Mouse (Mus musculus): ENCODE results near the gene Qrich1. TPM values are rescaled to one million over a fixed set of nuclear protein-coding genes. Genes with fewer than 3 reads are reported as not detected.
"Not testable (repeated sequence)": the region's sequence is repeated elsewhere in the genome, so short reads cannot be mapped to it uniquely, and the experiment has no call there.

The Qrich1 gene
- polyA plus RNA-seq, 1 experiment from 2014 or later: 129 TPM

DNA sequence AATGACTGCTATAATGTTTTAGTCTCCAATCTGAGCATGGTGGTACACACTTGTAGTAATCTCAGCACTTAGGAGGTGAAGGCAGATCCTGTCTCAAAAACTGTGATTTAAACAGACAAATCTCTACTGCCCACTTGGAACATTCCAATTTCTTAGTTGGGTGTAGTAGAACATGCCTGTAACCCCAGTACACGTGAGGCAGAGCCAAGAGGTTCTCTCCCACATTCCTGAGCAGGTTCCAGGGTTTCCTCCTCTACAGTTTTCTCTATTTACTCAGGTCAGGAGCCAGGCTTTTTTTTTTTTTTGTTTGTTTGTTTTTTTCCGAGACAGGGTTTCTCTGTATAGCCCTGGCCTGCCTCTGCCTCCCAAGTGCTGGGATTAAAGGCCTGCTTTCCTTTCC, 83.4 kb downstream of the Qrich1 start:
- H3K9ac ChIP-seq (replicated peaks; ENCODE audit: low read length): no peak overlapping the region
- no peaks in the 10 kb centered on the region for H3K27me3 ChIP-seq (ENCODE audit: insufficient read depth, low read length)
- H3K9me3 ChIP-seq (ENCODE audit: low read length): no peaks in the 10 kb centered on the region
- WGBS: 25% methylated on average over 2 of the region's 2 CpGs
- H3K27ac ChIP-seq (ENCODE audit: low read length): no peak overlapping the region
- H3K4me1 ChIP-seq (ENCODE audit: insufficient read depth, low read length): peaks cover 12% of the 10 kb centered on the region
- H3K4me2 ChIP-seq (replicated peaks; ENCODE audit: low read depth, low read length): no peak overlapping the region
- no peak for ATAC-seq (ENCODE audit: low FRiP score, low TSS enrichment)
- H3K36me3 ChIP-seq (ENCODE audit: insufficient read depth, low read length): peaks cover 23% of the 10 kb centered on the region
- no peak overlapping the region for H3K4me3 ChIP-seq (ENCODE audit: low read length)

DNA sequence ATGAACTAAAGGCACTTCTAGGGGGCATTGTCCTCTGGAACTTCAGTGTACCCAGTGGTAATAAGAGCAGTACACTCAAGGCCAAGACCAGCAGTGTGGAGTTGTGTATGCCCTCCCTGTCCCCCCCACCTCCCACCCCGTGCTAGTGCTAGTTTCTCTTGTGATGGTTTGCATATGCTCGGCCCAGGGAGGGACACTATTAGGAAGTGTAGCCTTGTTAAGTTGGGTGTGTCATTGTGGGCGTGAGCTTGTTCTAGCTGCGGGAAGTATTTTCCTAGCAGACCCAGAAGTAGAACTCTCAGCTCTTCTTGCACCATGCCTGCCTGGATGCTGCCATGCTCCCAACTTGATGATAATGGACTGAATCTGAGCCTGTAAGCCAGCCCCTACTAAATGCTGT, 85.4 kb downstream of the Qrich1 start:
- peaks cover 5% of the 10 kb centered on the region for H3K4me1 ChIP-seq (ENCODE audit: insufficient read depth, low read length)
- H3K9me3 ChIP-seq (ENCODE audit: low read length): no peaks in the 10 kb centered on the region
- H3K4me3 ChIP-seq (ENCODE audit: low read length): no peak overlapping the region
- no peaks in the 10 kb centered on the region for H3K27me3 ChIP-seq (ENCODE audit: insufficient read depth, low read length)
- no peak overlapping the region for H3K4me2 ChIP-seq (replicated peaks; ENCODE audit: low read depth, low read length)
- 80% methylated on average over 4 of the region's 4 CpGs for WGBS
- H3K36me3 ChIP-seq (ENCODE audit: insufficient read depth, low read length): peaks cover 36% of the 10 kb centered on the region
- H3K27ac ChIP-seq (ENCODE audit: low read length): no peak overlapping the region
- no peak for ATAC-seq (ENCODE audit: low FRiP score, low TSS enrichment)
- H3K9ac ChIP-seq (replicated peaks; ENCODE audit: low read length): no peak overlapping the region

- H3K9me3 ChIP-seq (ENCODE audit: low read length); H3K4me1 ChIP-seq (ENCODE audit: insufficient read depth, low read length); ATAC-seq (ENCODE audit: low FRiP score, low TSS enrichment); H3K27ac ChIP-seq (ENCODE audit: low read length); H3K4me3 ChIP-seq (ENCODE audit: low read length); H3K4me2 ChIP-seq (replicated peaks; ENCODE audit: low read depth, low read length); H3K27me3 ChIP-seq (ENCODE audit: insufficient read depth, low read length); H3K9ac ChIP-seq (replicated peaks; ENCODE audit: low read length): not testable (repeated sequence)
- H3K36me3 ChIP-seq (ENCODE audit: insufficient read depth, low read length): peaks cover 85% of the 10 kb centered on the region
- WGBS: 87% methylated on average over 5 of the region's 5 CpGs
Observed at GRCm38 (mm10) chr9:108607929-108608328, 91.3 kb downstream of the Qrich1 start.

DNA sequence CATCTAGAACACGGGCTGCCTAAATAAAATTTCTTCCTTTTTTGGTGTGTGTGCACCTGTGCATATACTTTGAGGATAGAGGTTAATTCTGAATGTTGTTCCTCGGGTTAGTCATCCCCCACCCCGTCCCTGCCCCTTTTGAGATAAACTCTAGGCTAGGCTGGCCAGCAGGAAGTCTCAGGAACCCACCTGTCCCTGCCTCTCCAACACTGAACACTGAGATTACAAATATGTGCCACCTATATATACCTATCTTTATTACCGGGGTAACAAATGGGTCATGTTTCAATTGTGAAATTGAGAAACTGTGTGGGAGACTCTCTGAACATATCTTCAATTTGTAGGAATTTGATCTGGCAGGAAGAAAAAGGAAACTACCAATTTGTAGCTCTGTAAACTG, 92.3 kb downstream of the Qrich1 start:
- WGBS: 84% methylated on average over 4 of the region's 4 CpGs

More for the DNA sequence above, 92.3 kb downstream of the Qrich1 start:
- Histone ChIP-seq H3K27me3 (ENCODE audit: insufficient read depth, low read length) (no peaks in the 10 kb centered on the region), H3K36me3 (ENCODE audit: insufficient read depth, low read length) (peaks cover 83% of the 10 kb centered on the region), H3K9me3 (ENCODE audit: low read length) (no peaks in the 10 kb centered on the region), H3K4me1 (ENCODE audit: insufficient read depth, low read length) (no peaks in the 10 kb centered on the region), H3K27ac (ENCODE audit: low read length) (no peak overlapping the region), H3K4me3 (ENCODE audit: low read length) (no peak overlapping the region), H3K9ac (replicated peaks; ENCODE audit: low read length) (no peak overlapping the region), H3K4me2 (replicated peaks; ENCODE audit: low read depth, low read length) (no peak overlapping the region)
- ATAC-seq (ENCODE audit: low FRiP score, low TSS enrichment): no peak

MicroRNA genes within 50 kb of the gene (microRNA counts, 519-probe panel; counts per million panel counts)
- microRNA mmu-miR-191: 3,381 counts per million, percentile 78 among the panel's probes with 10 or more counts
- microRNA mmu-miR-425: 3,129 counts per million, percentile 73 among the panel's probes with 10 or more counts

Small RNA genes within 50 kb of the gene (microRNA-seq; reads per million reads assigned to microRNA genes)
- gene Gm24083 (not detected), gene Mir191 (not detected), gene Mir425 (1,812 reads per million, percentile 84 among the genes with 10 or more reads in this experiment)

Other genes starting within 250 kb of the Qrich1 start
- gene Nicn1, start 226.4 kb upstream of the Qrich1 start, polyA plus RNA-seq (2015; fragmentation: Nextera tagmentation; extraction: Ambion mirVana): 37.2 and 45.5 TPM in 2 replicates
- gene Amt, start 220.0 kb upstream of the Qrich1 start, polyA plus RNA-seq (2015; fragmentation: Nextera tagmentation; extraction: Ambion mirVana): 40.8 and 43.7 TPM in 2 replicates
- 495 and 508 TPM in 2 replicates for gene Rhoa, start 210.7 kb upstream of the Qrich1 start, polyA plus RNA-seq (2015; fragmentation: Nextera tagmentation; extraction: Ambion mirVana)
- 34.9 and 38.9 TPM in 2 replicates for gene Tcta, start 210.6 kb upstream of the Qrich1 start, polyA plus RNA-seq (2015; fragmentation: Nextera tagmentation; extraction: Ambion mirVana)
- gene Gpx1, start 177.9 kb upstream of the Qrich1 start, polyA plus RNA-seq (2015; fragmentation: Nextera tagmentation; extraction: Ambion mirVana): 686 and 695 TPM in 2 replicates
- 113 and 119 TPM in 2 replicates for gene Usp4, start 169.0 kb upstream of the Qrich1 start, polyA plus RNA-seq (2015; fragmentation: Nextera tagmentation; extraction: Ambion mirVana)
- 0.62 and 1.2 TPM in 2 replicates for gene 1700102P08Rik, start 124.0 kb upstream of the Qrich1 start, polyA plus RNA-seq (2015; fragmentation: Nextera tagmentation; extraction: Ambion mirVana)
- gene Ccdc36, start 88.3 kb upstream of the Qrich1 start, polyA plus RNA-seq (2015; fragmentation: Nextera tagmentation; extraction: Ambion mirVana): 1.5 and 1.7 TPM in 2 replicates
- not detected in 2 replicates for gene BC048562, start 80.3 kb upstream of the Qrich1 start, polyA plus RNA-seq (2015; fragmentation: Nextera tagmentation; extraction: Ambion mirVana)
- gene Ccdc71, start 56.3 kb upstream of the Qrich1 start, polyA plus RNA-seq (2015; fragmentation: Nextera tagmentation; extraction: Ambion mirVana): 77.0 and 82.4 TPM in 2 replicates
- gene Klhdc8b, start 55.2 kb upstream of the Qrich1 start, polyA plus RNA-seq (2015; fragmentation: Nextera tagmentation; extraction: Ambion mirVana): 38.8 and 41.6 TPM in 2 replicates
- gene Lamb2, start 37.1 kb upstream of the Qrich1 start, polyA plus RNA-seq (2015; fragmentation: Nextera tagmentation; extraction: Ambion mirVana): 68.5 and 73.6 TPM in 2 replicates
- gene Usp19, start 26.2 kb upstream of the Qrich1 start, polyA plus RNA-seq (2015; fragmentation: Nextera tagmentation; extraction: Ambion mirVana): 79.1 and 82.0 TPM in 2 replicates
- 127 and 140 TPM in 2 replicates for gene Qars, start 9.1 kb upstream of the Qrich1 start, polyA plus RNA-seq (2015; fragmentation: Nextera tagmentation; extraction: Ambion mirVana)
- 188 and 198 TPM in 2 replicates for gene Impdh2, start 43.5 kb downstream of the Qrich1 start, polyA plus RNA-seq (2015; fragmentation: Nextera tagmentation; extraction: Ambion mirVana)
- 47.6 and 48.6 TPM in 2 replicates for gene Ndufaf3, start 50.6 kb downstream of the Qrich1 start, polyA plus RNA-seq (2015; fragmentation: Nextera tagmentation; extraction: Ambion mirVana)
- gene Dalrd3, start 53.1 kb downstream of the Qrich1 start, polyA plus RNA-seq (2015; fragmentation: Nextera tagmentation; extraction: Ambion mirVana): 200 TPM in 2 replicates
- gene Wdr6, start 61.9 kb downstream of the Qrich1 start, polyA plus RNA-seq (2015; fragmentation: Nextera tagmentation; extraction: Ambion mirVana): 148 and 150 TPM in 2 replicates
- 10.8 and 11.0 TPM in 2 replicates for gene P4htm, start 80.9 kb downstream of the Qrich1 start, polyA plus RNA-seq (2015; fragmentation: Nextera tagmentation; extraction: Ambion mirVana)
- 52.7 and 58.2 TPM in 2 replicates for gene Arih2, start 132.6 kb downstream of the Qrich1 start, polyA plus RNA-seq (2015; fragmentation: Nextera tagmentation; extraction: Ambion mirVana)
- gene Slc25a20, start 145.3 kb downstream of the Qrich1 start, polyA plus RNA-seq (2015; fragmentation: Nextera tagmentation; extraction: Ambion mirVana): 60.4 and 61.7 TPM in 2 replicates
- 19.8 and 20.2 TPM in 2 replicates for gene Prkar2a, start 172.5 kb downstream of the Qrich1 start, polyA plus RNA-seq (2015; fragmentation: Nextera tagmentation; extraction: Ambion mirVana)